Mouse (Mus musculus): ENCODE data around the gene Strbp.

The Strbp gene

DNA sequence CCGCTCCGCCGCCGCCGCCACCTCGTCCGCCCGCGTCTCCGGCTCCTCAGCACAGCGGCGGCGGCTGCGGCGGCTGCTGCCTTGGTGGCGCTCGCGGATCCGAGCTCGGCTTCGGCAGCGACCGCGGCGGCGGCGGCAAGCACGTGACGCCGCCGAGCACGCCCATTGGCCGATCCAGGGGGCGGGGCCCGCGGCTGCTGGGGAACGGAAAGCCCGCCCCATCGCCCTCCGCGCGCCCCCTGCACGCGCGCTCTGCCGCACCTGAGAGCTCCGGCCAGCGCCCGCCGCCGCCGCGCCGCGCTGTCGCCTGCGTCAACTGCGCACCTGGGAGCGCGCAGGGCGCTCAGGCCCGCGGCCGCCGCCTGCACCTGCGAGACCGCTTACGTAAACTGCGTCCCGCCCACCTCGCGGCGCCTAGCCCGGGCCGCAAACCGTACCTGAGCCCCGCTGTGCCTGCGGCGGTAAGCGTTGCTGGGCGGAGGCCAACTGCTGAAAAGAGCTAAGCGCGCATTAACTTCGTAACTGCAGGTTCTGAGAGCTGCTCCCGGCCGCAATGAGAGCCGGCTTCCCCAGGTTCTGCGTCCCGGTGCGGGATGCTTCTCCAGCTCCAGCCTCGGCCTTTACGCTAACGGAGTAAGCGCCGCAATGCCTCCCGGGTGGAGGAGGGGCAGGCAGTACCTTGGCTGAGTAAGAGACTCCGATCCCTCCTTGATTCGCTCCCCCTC lies at the start of gene Strbp:
Strbp (minus strand) TSS at position 630 of the 725 bp plus-strand sequence.
- DNase-seq (ENCODE audit: low spot score in 2 of 2) = peak; percentile 90 to 94

DNA sequence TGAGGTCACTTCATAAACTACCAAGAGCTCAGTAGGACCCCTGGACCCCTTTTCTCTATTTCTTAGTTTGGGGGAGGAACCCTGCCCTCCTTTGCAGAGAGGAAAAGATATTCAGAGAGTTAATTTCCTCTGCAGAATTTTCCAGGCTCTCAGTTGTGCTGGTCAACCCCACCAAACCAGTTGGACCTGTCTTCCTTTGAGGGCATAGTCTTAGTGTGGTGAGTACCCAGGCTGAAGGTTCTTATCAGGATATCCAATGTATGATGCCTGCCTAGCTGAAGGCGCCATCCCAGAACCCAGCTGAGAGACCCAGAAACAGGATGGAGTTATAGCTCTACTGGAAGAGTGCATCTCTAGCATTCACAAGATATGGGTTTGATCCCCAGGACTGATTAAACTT lies 47.5 kb upstream of the Strbp start:
- DNase-seq (ENCODE audit: low spot score in 2 of 2) = no peak

DNA sequence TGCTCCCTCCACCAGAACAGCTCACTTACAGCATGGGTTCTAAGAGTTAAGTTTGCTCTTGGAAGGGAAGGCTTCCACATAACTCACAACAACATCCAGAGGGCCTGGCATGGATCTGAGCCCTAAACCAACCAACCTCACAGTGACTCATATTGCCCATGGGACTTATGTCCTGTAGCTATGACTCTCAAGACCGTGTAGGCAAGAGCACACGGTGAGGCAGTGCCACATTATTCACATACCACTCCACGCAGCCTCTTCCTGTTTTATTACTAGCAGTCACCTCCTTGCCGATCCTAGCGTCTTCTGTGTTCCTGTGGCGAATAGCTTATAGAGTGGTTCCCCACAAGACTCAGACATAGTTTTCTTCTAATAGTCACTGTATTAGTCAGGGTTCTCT lies 45.7 kb upstream of the Strbp start:
- no peak for DNase-seq (ENCODE audit: low spot score in 2 of 2)

DNA sequence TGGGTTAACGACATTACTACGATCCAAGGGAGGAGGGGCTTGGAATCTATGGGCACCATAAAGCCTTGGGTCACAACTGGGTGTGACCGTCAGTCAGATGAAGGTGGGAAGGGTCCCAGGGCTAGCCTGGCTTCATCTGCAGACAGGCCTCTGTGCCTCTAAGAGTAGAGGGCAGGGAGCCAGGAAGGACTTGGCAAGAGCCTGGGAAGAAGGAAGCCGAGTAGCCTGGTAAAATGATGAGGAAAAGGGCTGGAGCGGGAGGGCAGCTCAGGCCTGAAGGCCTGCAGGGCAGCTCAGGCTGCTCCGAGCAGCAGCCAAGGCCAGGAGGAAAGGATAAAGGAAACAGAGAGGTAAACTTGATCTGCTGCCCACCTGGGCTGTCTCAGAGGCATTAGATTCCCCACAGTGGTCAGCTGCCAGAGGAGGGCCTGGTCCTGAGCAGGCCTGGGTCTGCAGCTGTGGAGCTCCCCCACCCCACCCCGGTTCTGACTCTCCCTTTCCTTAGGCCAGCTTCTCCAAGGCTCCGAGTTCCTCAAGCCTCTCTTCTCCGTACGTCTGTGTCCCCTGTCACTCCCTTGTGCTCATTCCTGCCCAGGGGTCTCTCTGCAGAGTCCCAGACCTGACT lies 44.9 kb upstream of the Strbp start:
- no peak for DNase-seq (ENCODE audit: low spot score in 2 of 2)

DNA sequence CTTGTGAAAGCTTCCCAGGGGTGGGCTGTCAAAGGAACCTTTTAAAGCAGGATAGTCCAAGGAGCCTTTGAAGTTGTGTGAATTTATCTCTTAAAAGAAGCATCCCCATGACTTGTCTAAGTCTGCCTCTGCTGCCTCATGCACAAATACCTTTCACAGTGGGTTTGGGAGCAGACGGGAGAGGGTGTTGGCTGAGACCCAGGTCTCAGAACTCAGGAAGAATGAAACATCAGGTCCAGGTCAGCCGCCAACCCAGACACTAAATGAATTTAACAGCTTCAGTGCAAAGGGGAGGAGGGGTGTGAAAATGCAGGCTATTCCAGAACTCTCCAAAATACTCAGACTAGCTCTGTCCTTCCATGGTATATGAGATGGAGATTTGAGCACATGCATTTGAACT lies 44.2 kb upstream of the Strbp start:
- DNase-seq (ENCODE audit: low spot score in 2 of 2) = no peak

DNA sequence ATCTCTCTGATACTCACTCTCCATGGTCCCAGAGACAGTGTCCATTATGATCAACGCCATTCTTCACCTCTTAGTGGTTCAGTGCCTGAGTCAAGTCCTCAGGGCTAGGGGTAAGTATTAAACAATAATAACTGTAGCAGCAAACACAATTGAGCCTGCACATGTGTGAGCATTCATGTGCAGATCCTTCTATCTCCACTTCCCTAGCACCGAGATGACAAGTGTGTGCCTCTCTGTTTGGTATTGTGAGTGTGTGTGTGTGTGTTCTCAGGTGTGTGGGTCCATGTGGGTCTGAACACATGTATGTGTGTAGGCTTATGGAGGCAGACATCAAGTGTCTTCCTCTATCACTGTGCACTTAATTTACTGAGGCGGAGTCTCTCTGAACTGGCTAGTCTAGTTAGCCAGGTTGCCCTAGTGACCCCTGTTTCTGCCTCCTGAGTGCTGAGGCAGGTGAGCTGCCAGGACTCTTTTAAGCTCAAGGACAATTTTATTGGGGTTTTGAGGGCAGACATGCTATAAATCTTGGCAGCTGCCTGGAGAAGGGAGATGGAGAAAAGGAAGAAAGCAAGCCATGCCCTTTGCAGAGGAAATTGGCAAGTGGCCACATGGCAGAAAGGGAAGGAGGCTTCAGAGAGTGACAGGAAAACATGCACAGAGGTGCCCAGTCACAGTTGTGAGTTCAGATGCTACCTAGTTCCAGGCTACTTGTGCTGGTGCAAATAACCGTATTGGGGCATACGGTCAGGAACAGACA lies 42.8 kb upstream of the Strbp start:
- DNase-seq (ENCODE audit: low spot score in 2 of 2) = no peak

DNA sequence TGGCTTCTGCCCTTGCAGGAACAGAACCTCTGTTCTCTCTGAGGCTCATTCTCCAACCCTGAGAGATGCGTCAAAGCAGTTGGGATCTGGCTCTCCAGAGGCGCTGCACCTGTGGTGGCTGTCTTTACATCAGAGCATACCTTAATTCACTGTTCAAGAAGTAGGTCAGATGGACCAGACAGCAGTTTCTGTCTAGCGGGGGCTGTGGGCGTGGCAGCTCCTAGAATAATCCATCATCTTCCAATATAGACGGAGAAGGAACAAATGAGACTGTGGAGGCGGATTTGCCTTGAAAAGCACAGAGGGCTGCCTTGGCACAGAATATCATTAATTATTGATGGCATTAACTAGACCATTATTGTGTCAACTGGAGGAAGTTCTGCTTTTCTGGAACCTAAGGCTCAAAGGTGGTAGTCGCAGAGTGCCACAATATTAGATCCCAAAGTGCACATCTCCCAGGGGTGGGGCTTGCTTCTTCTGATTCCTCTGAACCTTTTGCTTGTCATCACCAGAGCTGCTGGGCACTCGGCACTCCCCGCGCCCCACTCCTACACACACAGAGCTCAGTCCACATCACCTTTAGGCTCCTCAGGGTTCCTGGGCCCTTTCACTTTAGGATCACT lies 41.2 kb upstream of the Strbp start:
- DNase-seq (ENCODE audit: low spot score in 2 of 2) = no peak

DNA sequence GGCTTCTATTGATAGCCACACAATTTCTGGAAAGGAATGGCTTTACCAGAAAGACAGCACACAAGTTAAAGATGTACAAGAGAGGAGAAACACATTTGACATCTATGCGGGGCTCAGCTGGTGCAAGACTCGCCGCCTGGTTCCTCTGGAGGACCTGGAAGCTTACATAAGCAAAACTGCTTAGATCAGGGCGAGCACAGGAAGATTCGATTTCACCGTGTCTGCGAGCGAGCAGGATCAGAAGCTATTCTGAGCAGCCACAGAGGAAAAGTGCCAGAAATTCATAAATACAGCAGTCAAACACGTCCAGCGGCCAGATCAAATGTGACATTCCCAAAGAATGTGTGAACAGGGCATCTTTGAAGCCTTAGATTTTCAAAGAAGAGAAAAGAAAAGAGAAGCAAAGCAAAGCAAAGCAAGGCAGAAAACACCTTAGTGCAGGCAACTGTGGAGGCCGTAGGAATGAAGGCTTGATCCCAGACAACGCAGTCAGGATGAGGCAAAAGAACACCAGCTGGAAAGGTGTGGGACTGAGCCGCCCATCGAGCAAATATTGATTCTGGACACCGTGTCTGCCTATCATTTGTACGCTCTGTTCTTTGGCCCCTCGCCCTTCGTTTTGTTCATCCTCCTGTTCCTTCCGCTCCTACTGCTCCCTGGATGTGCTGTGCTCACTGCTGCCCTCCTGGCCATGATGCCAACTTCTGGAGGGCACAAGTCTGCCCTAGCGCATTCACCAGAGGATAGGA lies 38.3 kb upstream of the Strbp start:
- DNase-seq (ENCODE audit: low spot score in 2 of 2) = no peak

DNA sequence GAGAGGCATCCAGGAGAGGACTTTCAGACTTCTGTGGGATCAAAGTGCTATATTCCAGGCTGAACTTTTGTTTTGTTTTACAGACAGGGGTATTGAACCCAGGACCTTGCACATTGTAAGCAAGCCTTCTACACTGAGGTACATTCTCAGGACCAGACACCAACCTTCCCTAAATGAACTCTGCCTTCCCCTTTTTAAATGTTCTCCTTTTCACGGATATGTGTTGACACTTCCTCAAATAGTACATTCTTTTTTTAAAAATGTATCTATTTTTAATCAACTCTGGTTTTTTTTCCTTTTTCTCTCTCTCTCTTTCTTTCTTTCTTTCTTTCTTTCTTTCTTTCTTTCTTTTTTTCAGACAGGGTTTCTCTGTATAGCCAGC lies 32.1 kb upstream of the Strbp start:
- no peak for DNase-seq (ENCODE audit: low spot score in 2 of 2)

DNA sequence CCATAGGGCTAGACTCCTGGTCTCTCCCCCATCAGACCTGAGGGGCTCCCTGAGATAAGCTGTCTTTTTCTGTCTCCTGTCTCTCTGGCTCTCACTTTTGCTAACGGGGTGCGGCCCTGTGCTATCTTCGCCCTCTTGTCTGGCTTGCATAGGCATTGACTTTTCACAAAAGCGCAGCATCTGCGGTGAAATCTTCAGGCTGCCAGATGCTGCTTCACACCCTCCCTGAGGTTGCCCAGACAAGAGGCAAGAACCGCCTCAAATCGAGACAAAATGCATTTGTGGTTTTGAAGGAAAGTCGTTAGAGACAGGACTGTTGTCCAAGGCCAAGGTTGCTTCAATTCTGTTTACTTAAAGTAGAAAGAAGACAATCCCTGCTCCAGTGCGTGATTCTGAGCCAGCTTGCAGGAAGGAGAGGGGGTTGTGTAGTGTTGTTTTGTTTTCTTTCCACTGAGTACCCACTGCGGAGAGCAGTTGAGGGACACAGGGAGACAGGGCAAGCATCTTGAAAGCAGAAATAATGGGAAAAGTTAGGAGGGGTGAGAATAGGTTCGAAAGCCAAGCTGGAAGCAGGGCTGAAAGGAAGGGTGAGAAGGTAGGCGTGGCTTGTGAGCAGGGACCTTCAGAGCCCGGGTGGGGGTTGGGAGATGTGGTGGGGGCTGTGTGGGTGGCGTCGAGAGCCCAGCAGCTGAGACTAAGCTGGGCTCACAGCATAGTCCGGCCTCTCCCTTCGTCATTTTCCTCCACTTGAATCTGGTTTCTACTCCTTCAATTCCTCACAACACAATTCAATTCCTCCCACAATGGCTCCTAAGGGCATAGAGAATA lies 31.5 kb upstream of the Strbp start:
- DNase-seq (ENCODE audit: low spot score in 2 of 2) = no peak

DNA sequence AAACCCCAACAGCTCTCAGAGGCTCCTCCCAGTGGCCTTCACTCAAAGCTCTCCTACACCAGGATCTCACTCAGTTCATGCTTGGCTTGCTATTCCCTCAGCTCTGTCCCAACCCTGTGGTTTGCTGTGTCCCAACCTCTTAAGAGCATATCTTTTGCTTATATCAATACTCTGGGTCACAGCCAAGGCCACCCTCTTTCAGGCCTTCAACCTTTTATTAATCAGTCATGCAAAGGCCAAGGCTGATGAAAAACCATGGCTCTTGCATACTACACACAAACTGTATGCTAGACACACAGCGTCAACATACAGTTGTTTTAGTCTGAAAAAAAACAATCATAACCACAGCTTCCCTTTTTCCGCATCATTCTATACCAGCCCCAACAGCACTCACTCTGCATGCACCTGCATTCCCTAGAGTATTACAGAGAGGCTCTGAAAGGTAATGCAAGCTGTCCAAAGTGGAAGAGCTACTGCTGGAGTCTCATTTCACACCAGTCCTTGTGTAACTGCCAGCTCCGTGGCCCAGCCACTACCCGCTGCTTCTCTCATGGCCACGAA lies 27.7 kb upstream of the Strbp start:
- no peak for DNase-seq (ENCODE audit: low spot score in 2 of 2)

DNA sequence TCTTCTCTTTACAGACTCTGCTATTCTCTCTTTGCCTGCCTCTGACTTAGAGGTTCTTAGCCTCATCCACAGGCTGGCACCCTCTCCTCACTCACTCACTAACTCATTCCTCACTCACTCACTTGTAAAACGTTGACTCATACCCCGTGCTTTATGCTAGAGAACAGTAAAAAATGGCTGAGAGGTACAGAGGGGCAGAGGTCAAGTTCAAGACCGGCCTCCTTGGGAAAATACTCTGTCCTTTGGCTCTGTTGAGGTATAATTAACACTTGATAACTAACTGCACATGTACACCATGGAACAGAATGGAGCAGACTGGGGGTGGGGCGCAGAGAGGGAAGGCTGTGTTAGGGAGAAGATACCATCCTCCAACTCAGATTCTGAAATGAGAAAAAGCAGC lies 20.6 kb upstream of the Strbp start:
- no peak for DNase-seq (ENCODE audit: low spot score in 2 of 2)

DNA sequence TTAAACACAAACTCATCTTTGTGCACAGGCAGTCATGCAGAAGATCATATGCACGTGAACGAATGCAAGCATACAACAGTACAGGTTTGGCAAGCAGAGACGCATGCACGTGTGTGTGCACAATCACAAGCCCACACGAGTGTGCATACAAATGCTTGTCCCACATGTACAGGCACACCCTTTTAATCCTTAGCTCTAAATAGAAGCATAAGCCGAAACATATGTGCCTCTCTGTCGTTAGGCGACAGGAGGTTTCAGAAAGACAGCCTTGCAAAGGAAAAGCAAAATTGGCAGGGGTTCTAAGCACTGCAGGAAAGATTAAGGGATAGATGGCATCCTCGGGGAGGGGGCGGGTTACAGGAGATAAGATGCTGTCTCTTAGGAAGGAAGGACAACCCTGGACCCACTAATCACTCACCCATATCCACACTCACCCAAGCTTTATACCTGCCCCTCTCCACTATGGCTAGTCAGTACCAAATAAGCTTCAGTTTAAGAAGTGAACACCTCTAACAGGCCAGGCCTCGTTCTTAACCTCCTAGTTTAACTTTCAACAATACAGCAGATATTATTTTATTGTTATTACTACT lies 19.9 kb upstream of the Strbp start:
- no peak for DNase-seq (ENCODE audit: low spot score in 2 of 2)

DNA sequence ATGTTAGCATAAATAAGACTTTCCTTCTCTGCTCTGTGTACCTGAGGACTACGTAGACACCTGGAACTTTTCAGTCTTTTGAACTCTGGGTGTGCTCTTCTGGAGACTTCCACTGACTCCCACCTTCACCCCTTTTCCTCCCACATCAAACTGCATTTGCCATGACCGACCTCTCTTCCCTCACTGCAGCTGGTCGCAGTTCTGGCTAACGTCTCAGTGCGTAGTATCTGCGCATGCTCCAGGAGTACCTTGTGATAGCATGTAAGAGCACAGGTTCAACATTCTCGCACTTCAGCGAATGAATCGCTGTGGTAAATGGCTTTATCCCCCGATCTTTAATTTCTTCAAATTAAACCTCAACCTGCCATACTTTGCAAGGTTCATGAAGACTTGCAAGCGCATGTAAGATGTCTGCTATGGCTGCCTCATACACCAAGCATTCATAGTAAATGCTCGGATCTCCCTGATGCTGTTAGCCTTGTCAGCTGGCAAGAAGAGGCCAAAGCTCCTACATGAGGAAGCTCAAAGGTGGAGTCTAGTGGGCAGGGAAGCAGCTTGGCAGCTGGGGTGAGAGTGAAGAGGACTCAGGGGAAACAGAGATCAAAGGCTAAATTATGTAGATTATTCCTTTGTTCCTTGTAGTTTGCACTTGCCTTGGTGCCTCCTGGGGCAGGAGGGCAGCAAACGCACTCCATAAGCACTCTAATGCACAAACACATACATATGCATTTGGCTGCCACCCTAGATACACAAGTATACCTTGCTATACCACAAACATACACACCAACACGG lies 19.2 kb upstream of the Strbp start:
- no peak for DNase-seq (ENCODE audit: low spot score in 2 of 2)

DNA sequence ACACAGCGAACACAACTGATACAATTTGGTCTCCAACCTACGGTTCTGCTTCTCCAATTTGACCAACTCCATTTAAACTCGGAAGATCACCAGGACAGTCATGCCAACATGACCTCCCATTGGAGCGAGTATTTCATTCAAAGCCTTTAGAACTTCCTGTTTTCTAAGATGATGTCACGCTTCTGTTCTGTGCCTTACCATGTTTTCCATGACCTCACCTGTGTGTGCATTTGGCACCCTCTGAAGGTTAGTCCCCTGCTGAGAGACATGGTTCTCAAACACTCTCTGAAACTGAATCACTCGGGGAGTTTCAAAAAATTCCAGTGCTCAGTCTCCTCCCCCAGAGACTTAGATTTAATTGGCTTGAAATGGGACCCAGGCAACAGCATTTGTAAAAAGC lies 12.6 kb upstream of the Strbp start:
- no peak for DNase-seq (ENCODE audit: low spot score in 2 of 2)

DNA sequence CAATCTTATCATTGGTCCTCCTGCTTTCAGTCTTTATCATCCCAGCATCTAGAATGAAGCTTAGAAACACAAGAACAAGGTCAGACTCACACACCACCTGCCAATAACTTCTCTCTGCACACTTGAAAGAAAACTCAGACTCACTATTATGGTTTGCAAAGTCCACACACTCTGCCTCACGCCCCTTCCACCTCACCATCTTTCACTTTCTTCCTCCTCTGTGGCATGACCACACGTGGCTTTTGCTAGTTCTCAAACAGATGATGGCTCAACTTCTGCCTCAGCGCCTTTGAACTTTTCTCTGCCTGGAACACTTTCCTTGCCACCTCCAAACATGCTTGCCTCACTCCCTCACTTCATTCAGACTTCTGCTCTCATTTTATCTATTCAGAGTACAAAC lies 11.7 kb upstream of the Strbp start:
- DNase-seq (ENCODE audit: low spot score in 2 of 2) = no peak

DNA sequence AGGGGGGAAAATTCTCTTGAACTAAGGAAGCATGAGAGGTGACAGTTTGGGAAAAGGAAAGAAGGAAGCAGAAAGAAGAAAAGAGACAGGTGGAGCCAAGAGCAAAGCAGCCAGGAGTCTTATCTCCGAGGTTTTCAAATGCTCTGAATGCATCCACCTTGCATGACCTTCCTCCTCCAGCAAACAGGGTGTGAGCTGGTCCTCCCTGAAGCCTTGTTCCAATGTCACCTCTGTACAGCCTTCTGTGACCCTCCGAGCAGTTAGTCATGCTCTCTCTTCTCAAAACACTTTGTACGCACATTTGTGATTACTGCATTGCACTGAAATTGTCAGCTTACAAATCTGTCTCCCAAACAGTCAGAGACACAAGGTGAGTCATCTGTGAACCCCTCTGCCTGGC lies 9.4 kb upstream of the Strbp start:
- DNase-seq (ENCODE audit: low spot score in 2 of 2) = no peak

DNA sequence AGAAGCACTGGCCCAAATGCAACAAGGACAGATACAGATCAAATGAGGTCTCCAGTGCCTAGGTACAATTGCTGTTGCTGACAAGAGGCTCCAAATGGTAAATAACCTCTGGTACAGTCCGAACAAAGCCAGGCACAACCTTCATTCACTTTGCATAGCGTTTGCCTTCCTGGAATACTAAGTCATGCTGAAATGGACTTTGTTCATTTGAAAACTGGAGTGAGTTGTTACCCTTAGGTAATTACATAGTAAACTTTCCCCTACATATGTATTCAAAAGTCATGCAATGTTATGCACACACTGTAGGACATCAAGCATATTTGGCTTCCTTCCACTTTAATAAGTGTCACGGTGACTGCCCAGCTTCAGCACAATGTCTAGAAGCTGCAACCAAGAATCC lies 5.2 kb upstream of the Strbp start:
- DNase-seq (ENCODE audit: low spot score in 2 of 2) = no peak

DNA sequence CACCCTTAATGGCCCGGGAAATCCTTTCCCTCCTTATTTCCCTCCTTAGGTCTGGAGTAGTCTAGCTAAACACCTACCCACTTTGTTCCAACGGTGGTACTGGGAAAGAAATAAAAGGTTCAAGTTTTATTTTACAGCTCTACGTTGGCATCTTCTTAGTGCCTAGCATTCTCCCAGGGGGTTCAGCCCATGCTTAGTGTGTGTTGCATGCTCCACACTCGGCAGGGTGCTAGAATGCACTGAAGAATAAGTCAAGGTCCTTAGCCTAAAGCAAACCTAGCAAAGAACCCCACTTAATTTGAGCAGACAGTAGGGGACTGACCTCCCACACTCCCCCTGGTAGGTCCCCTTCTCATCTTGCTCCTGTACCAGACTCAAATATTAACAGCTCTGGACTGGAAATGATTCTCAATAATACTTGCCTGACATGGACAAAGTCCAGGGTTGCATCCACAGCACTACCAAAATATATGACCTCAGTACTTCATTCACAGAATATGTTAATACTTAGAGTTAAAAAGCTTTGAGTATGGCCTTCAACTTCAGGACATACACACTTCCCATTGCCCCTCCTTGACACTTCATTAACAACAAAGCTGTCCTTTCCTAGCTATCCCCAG lies 592 bp upstream of the Strbp start:
- DNase-seq (ENCODE audit: low spot score in 2 of 2) = no peak
